Mouse (Mus musculus) testis, adult 2 months (tissue): ENCODE measurements around the gene Hectd2.

Source experiments
- CTCF ChIP-seq: fragments of 200-500 bp; IDR thresholded peaks from 2 replicates; pipeline ENCODE4 v1.5.1; 2012; ENCODE audit warnings: low read depth, mild to moderate bottlenecking, inconsistent platforms, low read length, moderate library complexity; ENCODE audit not compliant: control insufficient read depth, insufficient read depth, insufficient replicate concordance
- POLR2A ChIP-seq: fragments of 200-500 bp; IDR thresholded peaks from 2 replicates; pipeline ENCODE4 v1.6.1; 2012; ENCODE audit warnings: low read depth, mild to moderate bottlenecking, inconsistent platforms, low read length, moderate library complexity; ENCODE audit not compliant: control insufficient read depth

DNA sequence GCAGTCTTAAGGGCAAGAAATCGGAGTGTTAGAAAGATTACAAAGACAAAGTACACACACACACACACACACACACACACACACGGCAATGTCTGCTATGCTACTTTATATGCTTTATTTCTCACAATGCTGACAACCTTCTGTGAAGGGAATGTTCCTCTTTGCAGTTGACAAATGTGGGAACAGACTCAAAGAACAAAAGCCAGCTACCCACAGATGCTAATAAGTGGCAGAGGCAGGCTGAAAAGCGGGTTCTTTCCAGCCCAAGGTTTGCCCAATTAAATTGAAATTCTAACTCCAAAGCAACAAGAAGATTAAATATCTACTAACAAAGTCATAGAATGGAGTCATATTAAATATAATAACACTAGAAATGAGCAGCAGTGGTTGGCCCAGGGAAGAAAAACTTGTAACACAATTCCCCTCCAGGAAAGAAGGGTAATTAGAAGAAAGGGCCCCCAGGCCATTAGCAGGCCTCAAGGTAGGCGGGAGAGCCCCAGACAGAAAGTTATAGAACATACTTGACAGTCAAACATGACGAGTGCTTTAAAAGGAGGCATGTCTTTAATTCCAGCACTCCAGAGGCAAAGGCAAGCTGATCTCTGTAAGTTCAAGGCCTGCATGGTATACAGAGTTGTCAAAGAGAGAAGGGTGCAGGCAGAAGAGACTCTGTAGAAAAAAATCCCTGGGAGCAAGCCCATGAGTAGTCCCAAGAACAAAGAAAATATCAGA, 115.4 kb downstream of the Hectd2 start:
- no peak for TF ChIP-seq CTCF
- TF ChIP-seq POLR2A: no peak
